Comparison of ENCODE assay signal across 13 mouse cellular contexts in the genomic region with DNA sequence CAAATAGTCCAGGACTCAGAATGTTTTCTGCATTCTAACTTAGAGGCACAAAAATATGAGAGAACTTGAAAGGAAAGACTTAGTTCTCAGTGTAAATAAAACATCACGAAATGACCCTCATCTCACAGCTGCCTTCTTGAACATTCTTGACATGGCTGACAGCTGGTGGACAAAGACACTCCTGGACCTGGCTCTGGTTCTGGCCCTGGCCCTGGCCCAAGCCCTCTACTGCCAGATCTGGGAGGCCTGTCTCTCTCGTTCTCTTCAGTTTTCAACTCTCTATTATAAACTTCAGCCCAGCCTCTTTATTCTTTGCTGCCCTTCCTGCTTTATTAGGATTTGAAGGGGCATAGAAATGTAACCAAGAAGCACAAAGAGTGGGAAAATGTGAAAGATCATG.
DNase-seq lines count a peak whose midpoint lies in the region; ATAC-seq lines count a peak whose summit lies in the region.
"Had no signal": no experiment of that assay in that cellular context is flagged by ENCODE, and none has a peak within 500 bp of the region (broad histone marks: within the 10 kb centered on the region; RNA-seq: fewer than 3 reads in every experiment).

No protein-coding gene starts in this region.

- peak; percentile 60; the same call in 1 of the 2 replicates for ATAC-seq in lung, embryonic 16.5 days (ENCODE audit: low read depth)
- no peak for ATAC-seq in megakaryocyte, adult 5-6 weeks (ENCODE audit: poor library complexity, severe bottlenecking)
- ATAC-seq in inflammation-experienced regulatory T-cells, adult 6 months, result no peak

- 21% methylated on average over 2 of the region's 2 CpGs for WGBS in lung, embryonic 16.5 days

- H3K36me3 ChIP-seq in lung, embryonic 16.5 days (ENCODE audit: control insufficient read depth, insufficient read depth, low read length), result no peaks in the 10 kb centered on the region

- intact Hi-C loops in gastrocnemius, postnatal 14 days (cut with DNase I; ENCODE audit: low total_unique reads), result no loop called here

- peaks cover 7% of the 10 kb centered on the region for H3K4me1 ChIP-seq in lung, embryonic 16.5 days (replicated peaks; ENCODE audit: control insufficient read depth, insufficient read depth, low read length)

- H3K27me3 ChIP-seq in lung, embryonic 16.5 days (ENCODE audit: control insufficient read depth, insufficient read depth, low read depth, low read length), result no peaks in the 10 kb centered on the region

- H3K9ac ChIP-seq in lung, embryonic 16.5 days (ENCODE audit: low read length), result no peak overlapping the region

- H3K4me3 ChIP-seq in lung, embryonic 16.5 days (ENCODE audit: low read length), result no peak overlapping the region
- H3K4me3 ChIP-seq: myocyte had no signal

- peak; percentile 19 to 44 for DNase-seq in cerebellum, postnatal 25 days
- no peak for DNase-seq in cerebellum, adult 11 months
- peak; percentile 47 to 51 for DNase-seq in kidney, postnatal 4 days
- DNase-seq in kidney, adult 9 months, result no peak
- DNase-seq in gastrocnemius, postnatal 14 days, result peak; percentile 67
- DNase-seq: kidney, adult 2 months; spleen, adult 18-20 months; thymus, adult 2 months had no signal

- no peaks in the 10 kb centered on the region for H3K9me3 ChIP-seq in lung, embryonic 16.5 days (ENCODE audit: control insufficient read depth, low read length)

- H3K4me2 ChIP-seq in lung, embryonic 16.5 days (ENCODE audit: low read depth, low read length), result no peak overlapping the region

- H3K27ac ChIP-seq in lung, embryonic 16.5 days (ENCODE audit: low read length), result no peak overlapping the region; the same call in 1 of the 2 replicates
- H3K27ac ChIP-seq: macrophage had no signal

Comparison
In these comparisons a context has a peak if more than half of its experiments do, and no peak if none do; other contexts are left out.
1. DNase-seq: peak in cerebellum, postnatal 25 days (2 of 2), kidney, postnatal 4 days (2 of 2) and gastrocnemius, postnatal 14 days (single experiment); none in cerebellum, adult 11 months (single experiment) and kidney, adult 9 months (single experiment).